Comparison of ENCODE assay signal across 16 mouse cellular contexts in genomic region chr2:146524685-146525415, GRCm38 (mm10). TPM values are rescaled to one million over a fixed set of nuclear protein-coding genes. Genes with fewer than 3 reads are reported as not detected.
DNase-seq lines count a peak whose midpoint lies in the region; ATAC-seq and TF ChIP-seq lines count a peak whose summit lies in the region.
"Had no signal": no experiment of that assay in that cellular context is flagged by ENCODE, and none has a peak within 500 bp of the region (broad histone marks: within the 10 kb centered on the region; RNA-seq: fewer than 3 reads in every experiment).

No protein-coding gene starts in this region.

- H3K9me3 ChIP-seq in lung, embryonic 14.5 days (ENCODE audit: low read depth, low read length) = no peaks in the 10 kb centered on the region
- H3K9me3 ChIP-seq in kidney, postnatal 0 days (replicated peaks; ENCODE audit: low read length) = no peaks in the 10 kb centered on the region
- no peaks in the 10 kb centered on the region for H3K9me3 ChIP-seq in liver, embryonic 12.5 days (replicated peaks)
- no peaks in the 10 kb centered on the region for H3K9me3 ChIP-seq in stomach, postnatal 0 days (ENCODE audit: control insufficient read depth, low read length)
- H3K9me3 ChIP-seq in hindbrain, embryonic 12.5 days (replicated peaks) = no peaks in the 10 kb centered on the region
- H3K9me3 ChIP-seq in forebrain, embryonic 11.5 days (ENCODE audit: control insufficient read depth, low read length) = no peaks in the 10 kb centered on the region
- H3K9me3 ChIP-seq: forebrain, embryonic 15.5 days; neural tube, embryonic 13.5 days had no signal

- no peak for DNase-seq in lung, embryonic 14.5 days
- DNase-seq in lung, adult 2 months = no peak
- peak; percentile 39 for DNase-seq in kidney, postnatal 0 days (ENCODE audit: low spot score)
- DNase-seq in stomach, postnatal 0 days (ENCODE audit: low spot score) = peak; percentile 59
- DNase-seq in cerebellum, adult 8-10 months = no peak
- DNase-seq in forebrain, embryonic 11.5 days (ENCODE audit: low spot score) = no peak
- DNase-seq: adrenal gland, adult 2 months; cerebellum, adult 2 months; embryo, embryonic 11 days had no signal

- H3K9ac ChIP-seq in lung, embryonic 14.5 days = no peak overlapping the region
- no peak overlapping the region for H3K9ac ChIP-seq in kidney, postnatal 0 days (ENCODE audit: low read depth, low read length)
- H3K9ac ChIP-seq in liver, embryonic 12.5 days = no peak overlapping the region
- H3K9ac ChIP-seq in stomach, postnatal 0 days (ENCODE audit: low read length) = no peak overlapping the region
- no peak overlapping the region for H3K9ac ChIP-seq in hindbrain, embryonic 12.5 days
- no peak overlapping the region for H3K9ac ChIP-seq in forebrain, embryonic 11.5 days (ENCODE audit: low read length)
- H3K9ac ChIP-seq: forebrain, embryonic 15.5 days; neural tube, embryonic 13.5 days had no signal

- H3K36me3 ChIP-seq in lung, embryonic 14.5 days (ENCODE audit: insufficient read depth) = no peaks in the 10 kb centered on the region
- no peaks in the 10 kb centered on the region for H3K36me3 ChIP-seq in kidney, postnatal 0 days (ENCODE audit: insufficient read depth, low read length)
- no peaks in the 10 kb centered on the region for H3K36me3 ChIP-seq in liver, embryonic 12.5 days
- H3K36me3 ChIP-seq in stomach, postnatal 0 days (ENCODE audit: control insufficient read depth, insufficient read depth, low read length) = no peaks in the 10 kb centered on the region
- H3K36me3 ChIP-seq in hindbrain, embryonic 12.5 days = no peaks in the 10 kb centered on the region
- H3K36me3 ChIP-seq in forebrain, embryonic 11.5 days (ENCODE audit: control insufficient read depth, insufficient read depth, low read length) = no peaks in the 10 kb centered on the region
- H3K36me3 ChIP-seq: forebrain, embryonic 15.5 days; neural tube, embryonic 13.5 days had no signal

- no peak overlapping the region for H3K4me3 ChIP-seq in lung, embryonic 14.5 days (ENCODE audit: low read depth, low read length)
- H3K4me3 ChIP-seq in lung, adult 2 months (replicated peaks; ENCODE audit: extremely low read depth, low read depth, low read length) = no peak overlapping the region
- no peak overlapping the region for H3K4me3 ChIP-seq in kidney, postnatal 0 days (replicated peaks; ENCODE audit: low read depth, low read length)
- H3K4me3 ChIP-seq in liver, embryonic 12.5 days = no peak overlapping the region
- no peak overlapping the region for H3K4me3 ChIP-seq in stomach, postnatal 0 days (ENCODE audit: low read depth, low read length)
- no peak overlapping the region for H3K4me3 ChIP-seq in hindbrain, embryonic 12.5 days
- no peak overlapping the region for H3K4me3 ChIP-seq in forebrain, embryonic 11.5 days (ENCODE audit: low read depth, low read length)
- H3K4me3 ChIP-seq: forebrain, embryonic 15.5 days; neural tube, embryonic 13.5 days had no signal

- TF ChIP-seq CTCF in lung, embryonic 14.5 days (IDR thresholded peaks at IDR 0.05; ENCODE audit: low read depth) = no peak
- no peak for TF ChIP-seq CTCF in lung, adult 2 months (IDR thresholded peaks at IDR 0.05; ENCODE audit: insufficient read depth, low read length)
- no peak for TF ChIP-seq CTCF in kidney, postnatal 0 days (IDR thresholded peaks at IDR 0.05; ENCODE audit: low read depth)
- no peak for TF ChIP-seq CTCF in stomach, postnatal 0 days (IDR thresholded peaks at IDR 0.05; ENCODE audit: low read depth)

- no peak for TF ChIP-seq EP300 in stomach, postnatal 0 days (optimal IDR thresholded peaks at IDR 0.05)

- no peak overlapping the region for H3K4me2 ChIP-seq in lung, embryonic 14.5 days
- H3K4me2 ChIP-seq in kidney, postnatal 0 days (ENCODE audit: low read length) = no peak overlapping the region
- no peak overlapping the region for H3K4me2 ChIP-seq in liver, embryonic 12.5 days
- H3K4me2 ChIP-seq in stomach, postnatal 0 days (replicated peaks; ENCODE audit: low read depth) = no peak overlapping the region
- no peak overlapping the region for H3K4me2 ChIP-seq in hindbrain, embryonic 12.5 days (replicated peaks)
- H3K4me2 ChIP-seq in forebrain, embryonic 11.5 days (ENCODE audit: low read depth, low read length, severe bottlenecking) = no peak overlapping the region
- H3K4me2 ChIP-seq: forebrain, embryonic 15.5 days; neural tube, embryonic 13.5 days had no signal

- peak; percentile 49 for ATAC-seq in lung, embryonic 14.5 days (ENCODE audit: insufficient read depth)
- ATAC-seq in kidney, postnatal 0 days (replicated peaks; ENCODE audit: low FRiP score, low read depth) = peak; percentile 77
- ATAC-seq in liver, embryonic 12.5 days = peak; percentile 81
- ATAC-seq in stomach, postnatal 0 days (ENCODE audit: low FRiP score, low TSS enrichment) = peak; percentile 95
- no peak for ATAC-seq in hindbrain, embryonic 12.5 days (ENCODE audit: low FRiP score)
- ATAC-seq in forebrain, embryonic 11.5 days (replicated peaks; ENCODE audit: low FRiP score) = no peak
- ATAC-seq: forebrain, embryonic 15.5 days; inflammation-experienced regulatory T-cells, adult 6 months; midbrain, embryonic 16.5 days; Patski had no signal

- no peaks in the 10 kb centered on the region for H3K4me1 ChIP-seq in lung, embryonic 14.5 days (ENCODE audit: insufficient read depth)
- peaks cover 2% of the 10 kb centered on the region; the same call in 1 of the 2 replicates for H3K4me1 ChIP-seq in lung, adult 2 months (ENCODE audit: control insufficient read depth, insufficient read depth, low read length)
- H3K4me1 ChIP-seq in kidney, postnatal 0 days (replicated peaks; ENCODE audit: insufficient read depth, low read length) = no peaks in the 10 kb centered on the region
- no peaks in the 10 kb centered on the region for H3K4me1 ChIP-seq in liver, embryonic 12.5 days
- no peaks in the 10 kb centered on the region for H3K4me1 ChIP-seq in stomach, postnatal 0 days (replicated peaks; ENCODE audit: control insufficient read depth, insufficient read depth)
- H3K4me1 ChIP-seq in hindbrain, embryonic 12.5 days = no peaks in the 10 kb centered on the region
- no peaks in the 10 kb centered on the region for H3K4me1 ChIP-seq in forebrain, embryonic 11.5 days (replicated peaks; ENCODE audit: control insufficient read depth, insufficient read depth, low read length)
- H3K4me1 ChIP-seq: forebrain, embryonic 15.5 days; neural tube, embryonic 13.5 days had no signal

- WGBS in lung, embryonic 14.5 days = 66% methylated on average over 4 of the region's 4 CpGs
- WGBS in lung, adult 2 months = 67% methylated on average over 4 of the region's 4 CpGs
- WGBS in kidney, postnatal 0 days = 58% methylated on average over 4 of the region's 4 CpGs
- WGBS in liver, embryonic 12.5 days (ENCODE audit: insufficient replicate concordance) = 66% methylated on average over 4 of the region's 4 CpGs
- WGBS in stomach, postnatal 0 days = 47% methylated on average over 4 of the region's 4 CpGs
- WGBS in hindbrain, embryonic 12.5 days = 83% methylated on average over 4 of the region's 4 CpGs
- 91% methylated on average over 4 of the region's 4 CpGs for WGBS in forebrain, embryonic 11.5 days

- TF ChIP-seq POLR2A in lung, adult 2 months (IDR thresholded peaks at IDR 0.05; ENCODE audit: borderline replicate concordance, extremely low read depth, low read depth, low read length) = no peak

- H3K27me3 ChIP-seq in lung, embryonic 14.5 days (ENCODE audit: insufficient read depth, low read length) = no peaks in the 10 kb centered on the region
- H3K27me3 ChIP-seq in kidney, postnatal 0 days (ENCODE audit: insufficient read depth, low read length) = no peaks in the 10 kb centered on the region
- no peaks in the 10 kb centered on the region for H3K27me3 ChIP-seq in liver, embryonic 12.5 days (replicated peaks)
- H3K27me3 ChIP-seq in stomach, postnatal 0 days (ENCODE audit: control insufficient read depth, insufficient read depth, low read length) = no peaks in the 10 kb centered on the region
- H3K27me3 ChIP-seq in hindbrain, embryonic 12.5 days = no peaks in the 10 kb centered on the region
- H3K27me3 ChIP-seq in forebrain, embryonic 11.5 days (ENCODE audit: control insufficient read depth, insufficient read depth, low read length) = no peaks in the 10 kb centered on the region
- H3K27me3 ChIP-seq: forebrain, embryonic 15.5 days; neural tube, embryonic 13.5 days had no signal

- H3K27ac ChIP-seq in lung, embryonic 14.5 days (ENCODE audit: low read depth) = no peak overlapping the region
- no peak overlapping the region for H3K27ac ChIP-seq in kidney, postnatal 0 days
- peak overlapping the region; percentile 30; the same call in 1 of the 2 replicates for H3K27ac ChIP-seq in liver, embryonic 12.5 days
- H3K27ac ChIP-seq in stomach, postnatal 0 days (replicated peaks) = no peak overlapping the region
- no peak overlapping the region for H3K27ac ChIP-seq in hindbrain, embryonic 12.5 days
- no peak overlapping the region for H3K27ac ChIP-seq in forebrain, embryonic 11.5 days (ENCODE audit: low read depth, low read length)
- H3K27ac ChIP-seq: forebrain, embryonic 15.5 days; neural tube, embryonic 13.5 days had no signal

RNA-seq across cellular contexts. Expression of gene Ralgapa2, which starts 12.7 kb away (rescaled TPM):
- polyA plus RNA-seq in lung, embryonic 14.5 days (2014; fragmentation: Nextera tagmentation; extraction: Ambion mirVana) = 8.1 and 8.7 TPM in 2 replicates
- polyA plus RNA-seq in lung, adult 2 months (2012; rRNA removed) = 21.1 and 22.7 TPM in 2 replicates
- polyA plus RNA-seq in kidney, postnatal 0 days (2015; fragmentation: Nextera tagmentation; extraction: Ambion mirVana) = 3.6 and 4.1 TPM in 2 replicates
- polyA plus RNA-seq in liver, embryonic 12.5 days (2016; fragmentation: Nextera tagmentation; extraction: Ambion mirVana) = 6.5 and 7.8 TPM in 2 replicates
- polyA plus RNA-seq in stomach, postnatal 0 days (2015; fragmentation: Nextera tagmentation; extraction: Ambion mirVana) = 3.1 and 3.3 TPM in 2 replicates
- polyA plus RNA-seq in hindbrain, embryonic 12.5 days (2016; fragmentation: Nextera tagmentation; extraction: Ambion mirVana) = 12.5 and 13.9 TPM in 2 replicates
- 11.8 and 12.3 TPM in 2 replicates for polyA plus RNA-seq in forebrain, embryonic 11.5 days (2014; fragmentation: Nextera tagmentation; extraction: Ambion mirVana)

Comparison
In these comparisons a context has a peak if more than half of its experiments do, and no peak if none do; other contexts are left out.
1. ATAC-seq: peak in lung, embryonic 14.5 days (single experiment), kidney, postnatal 0 days (single experiment), liver, embryonic 12.5 days (single experiment) and stomach, postnatal 0 days (single experiment); none in hindbrain, embryonic 12.5 days (single experiment) and forebrain, embryonic 11.5 days (single experiment).
2. DNase-seq: peak in kidney, postnatal 0 days (single experiment) and stomach, postnatal 0 days (single experiment); none in lung, embryonic 14.5 days (single experiment), lung, adult 2 months (single experiment), cerebellum, adult 8-10 months (single experiment) and forebrain, embryonic 11.5 days (single experiment).